Mouse (Mus musculus): ENCODE data around the gene Nf2. TPM values are rescaled to one million over a fixed set of nuclear protein-coding genes. Genes with fewer than 3 reads are reported as not detected.

The Nf2 gene
- total RNA-seq (2023), result 46.9 TPM

GRCm38 (mm10) chr11:4849258-4849943, at the start of gene Nf2:
Gene Nf2 (minus strand): TSS chr11:4849536.

GRCm38 (mm10) chr11:4894848-4895816, 45.8 kb upstream of the Nf2 start, which contains the start of gene Thoc5:
Gene Thoc5 (plus strand): TSS chr11:4895320.

GRCm38 (mm10) chr11:4873755-4874475, 24.6 kb upstream of the Nf2 start, which contains the start of gene Nipsnap1:
Gene Nipsnap1 (plus strand): TSS chr11:4873951.

GRCm38 (mm10) chr11:4746733-4747132, 102.6 kb downstream of the Nf2 start, which contains the start of gene Cabp7:
Gene Cabp7 (minus strand): TSS chr11:4746778.

Other genes starting within 250 kb of the Nf2 start
- not detected for gene Gm11032, start 229.5 kb downstream of the Nf2 start, total RNA-seq (2023)
- 33.3 TPM for gene Ascc2, start 211.8 kb downstream of the Nf2 start, total RNA-seq (2023)
- gene Uqcr10, start 145.2 kb downstream of the Nf2 start, total RNA-seq (2023), result 120 TPM
- 24.5 TPM for gene Zmat5, start 144.9 kb downstream of the Nf2 start, total RNA-seq (2023)
- gene Cabp7, start 102.8 kb downstream of the Nf2 start, total RNA-seq (2023), result 0.29 TPM
- 22.2 TPM for gene Nipsnap1, start 24.4 kb upstream of the Nf2 start, total RNA-seq (2023)
- gene Thoc5, start 45.8 kb upstream of the Nf2 start, total RNA-seq (2023), result 39.6 TPM
- gene Nefh, start 98.5 kb upstream of the Nf2 start, total RNA-seq (2023), result 2.7 TPM
- 89.1 TPM for gene Ap1b1, start 137.3 kb upstream of the Nf2 start, total RNA-seq (2023)
- gene Rasl10a, start 208.6 kb upstream of the Nf2 start, total RNA-seq (2023), result not detected
- 0.97 TPM for gene Gas2l1, start 215.8 kb upstream of the Nf2 start, total RNA-seq (2023)
- gene Rhbdd3, start 249.4 kb upstream of the Nf2 start, total RNA-seq (2023), result 5.1 TPM
- 700 TPM for gene Ewsr1, start 249.7 kb upstream of the Nf2 start, total RNA-seq (2023)